Mouse (Mus musculus) right cerebral cortex, postnatal 4 days (tissue): Measurements from ENCODE around the gene Insm2.
"Not testable (repeated sequence)": the region's sequence is repeated elsewhere in the genome, so short reads cannot be mapped to it uniquely, and the experiment has no call there.

ENCODE experiments used
- DNase-seq: peaks from one replicate; pipeline ENCODE4 v3.0.0-alpha.2; 2022

Gene Insm2

DNA sequence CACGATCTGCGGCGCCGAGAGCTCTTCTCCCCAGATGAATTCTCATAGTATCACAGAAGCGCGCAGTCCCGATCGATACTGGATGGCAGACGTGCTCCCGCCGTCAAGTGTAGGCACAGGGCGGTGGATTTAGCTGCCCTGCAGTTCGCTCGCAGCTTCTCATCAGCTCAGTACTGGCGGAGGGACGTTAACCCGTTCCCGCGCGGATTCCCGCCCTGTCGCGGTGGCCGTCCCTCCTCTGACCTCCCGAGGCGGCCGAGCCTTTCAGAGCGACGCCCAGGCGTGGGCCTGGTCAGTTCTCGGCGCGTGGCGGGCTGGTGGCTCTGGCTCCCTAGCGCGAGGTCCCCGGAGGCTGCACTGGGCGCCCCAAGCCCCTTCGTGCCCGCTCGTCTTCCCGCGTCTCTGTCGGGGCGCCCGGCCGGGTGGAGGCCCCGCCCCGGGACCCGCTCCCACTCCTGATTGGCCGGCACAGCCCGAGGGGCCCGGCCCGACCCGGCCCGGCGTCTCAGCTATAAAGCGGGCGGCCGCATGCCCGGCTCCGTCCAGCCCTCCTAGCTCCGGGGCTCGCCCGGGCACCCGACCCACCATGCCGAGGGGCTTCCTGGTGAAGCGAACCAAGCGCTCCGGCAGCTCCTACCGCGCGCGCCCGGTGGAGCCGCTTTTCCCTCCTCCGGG is at the start of gene Insm2:
Insm2 (plus strand) TSS at position 541 of the 675 bp plus-strand sequence.
- DNase-seq: peak; percentile 41

GRCm38 (mm10) chr12:55554901-55555300 is 44.3 kb upstream of the Insm2 start:
- DNase-seq: not testable (repeated sequence)

DNA sequence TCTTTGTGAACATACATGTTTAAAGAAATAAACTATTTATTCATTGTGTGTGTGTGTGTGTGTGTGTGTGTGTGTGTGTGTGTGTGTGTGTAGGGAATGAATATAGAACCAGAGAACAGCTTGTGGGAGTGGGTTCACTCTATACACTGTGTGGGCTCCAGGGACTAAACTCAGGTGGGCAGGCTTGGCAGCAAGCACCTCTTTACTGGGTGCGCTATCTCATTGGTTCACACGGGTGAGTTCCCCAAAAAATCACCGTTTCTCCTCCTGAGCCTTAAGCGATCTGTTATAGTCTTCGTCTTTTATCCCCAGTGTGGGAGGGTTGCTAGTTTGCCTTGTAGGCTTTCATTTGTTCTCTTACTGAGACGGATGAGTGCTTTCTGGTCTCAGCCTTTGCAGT is 41.4 kb upstream of the Insm2 start:
- DNase-seq: no peak

DNA sequence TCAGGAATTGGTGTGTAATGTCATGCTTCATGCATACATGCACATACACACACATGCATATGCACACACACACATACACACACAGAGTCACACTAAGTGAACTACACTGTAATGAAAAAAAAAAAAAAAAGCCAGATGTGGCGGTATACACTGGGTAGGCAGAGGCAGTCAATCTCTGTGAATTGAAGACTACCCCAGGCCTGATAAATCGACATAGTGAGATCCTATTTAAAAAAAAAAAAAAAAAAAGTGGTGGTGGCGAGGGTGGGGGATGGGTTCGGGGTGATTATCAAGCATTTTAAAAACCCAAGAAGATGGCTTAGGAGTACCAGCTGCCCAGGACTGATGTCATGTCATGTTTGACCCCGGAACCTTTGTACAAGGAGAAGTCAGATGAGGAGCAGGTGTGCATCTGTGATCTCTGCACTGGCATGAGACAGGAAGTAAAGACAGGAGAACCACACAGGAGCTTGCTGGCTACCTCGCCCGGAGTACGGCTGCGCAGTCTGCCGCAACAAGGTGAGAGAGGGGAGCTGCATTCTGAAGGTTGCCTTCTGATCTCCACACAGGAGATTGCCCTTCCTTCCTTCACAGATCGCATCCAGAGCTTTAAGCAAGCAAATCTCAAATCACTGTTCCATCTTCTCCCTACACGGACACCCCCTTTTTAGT is 39.9 kb upstream of the Insm2 start:
- DNase-seq: no peak

DNA sequence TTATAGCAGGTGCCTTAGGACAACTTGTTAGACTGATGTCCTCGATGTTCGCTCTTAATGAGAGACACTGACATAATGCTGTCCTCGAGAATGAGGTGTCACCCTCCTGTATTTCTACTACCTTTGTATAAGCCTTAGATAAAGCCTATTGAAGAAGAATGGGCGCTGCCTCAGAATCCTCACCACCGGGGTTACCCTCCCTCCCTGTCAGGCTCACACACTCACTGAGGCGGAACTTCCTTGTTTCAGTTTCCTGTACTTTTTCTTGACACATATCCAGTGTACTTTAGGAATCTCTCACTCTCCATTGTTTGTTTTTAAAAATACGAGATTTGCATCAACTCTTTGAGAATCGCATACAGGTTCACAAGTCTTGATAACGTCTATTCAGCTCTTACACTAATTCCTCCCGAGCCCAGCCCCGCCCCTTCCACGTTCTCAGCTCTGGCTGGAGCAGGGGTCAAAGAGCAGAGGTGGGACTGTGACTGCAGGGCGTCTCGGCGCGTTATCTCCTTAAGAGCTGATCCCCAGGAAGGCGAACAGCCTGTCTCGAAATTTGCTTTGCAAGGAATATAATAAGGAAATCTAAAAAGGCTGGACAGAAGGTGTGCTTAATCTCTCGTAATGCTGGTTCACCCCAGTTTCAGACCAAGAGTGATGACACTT is 39.1 kb upstream of the Insm2 start:
- no peak for DNase-seq

DNA sequence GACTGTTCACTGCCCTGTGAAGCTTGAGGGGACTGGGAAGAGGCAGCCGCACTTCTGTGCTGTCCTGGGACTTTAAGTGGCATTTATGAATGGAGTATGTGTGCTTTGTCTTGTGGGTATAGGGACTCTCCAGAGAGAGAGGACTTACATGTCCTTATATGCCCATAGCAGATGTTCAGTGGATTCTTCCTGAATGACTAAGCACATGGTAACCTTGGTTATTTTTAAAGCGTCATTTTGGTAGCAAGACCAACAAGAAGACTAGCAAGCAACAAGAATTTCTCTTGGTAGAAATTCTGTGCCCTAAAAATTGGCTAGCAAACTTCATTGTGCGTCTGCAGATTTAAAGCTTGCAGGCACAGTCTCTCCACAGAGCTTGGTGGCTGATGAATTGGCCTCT is 35.5 kb upstream of the Insm2 start:
- DNase-seq: no peak

- DNase-seq: no peak
These were observed 34.9 kb upstream of the Insm2 start for GRCm38 (mm10) chr12:55564187-55564963.

DNA sequence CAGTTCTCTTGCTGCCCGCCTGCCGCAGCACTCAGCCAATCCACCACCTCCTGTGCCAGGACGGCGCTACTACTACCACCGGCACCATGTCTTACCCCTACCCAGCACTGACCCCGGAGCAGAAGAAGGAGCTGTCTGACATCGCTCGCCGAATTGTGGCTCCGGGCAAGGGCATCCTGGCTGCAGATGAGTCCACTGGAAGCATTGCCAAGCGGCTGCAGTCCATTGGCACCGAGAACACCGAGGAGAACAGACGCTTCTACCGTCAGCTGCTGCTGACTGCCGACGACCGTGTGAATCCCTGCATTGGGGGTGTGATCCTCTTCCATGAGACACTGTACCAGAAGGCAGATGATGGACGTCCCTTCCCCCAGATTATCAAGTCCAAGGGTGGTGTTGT is 34.0 kb upstream of the Insm2 start, which contains the start of gene Aldoart2:
Aldoart2 (plus strand) TSS at position 34 of the 400 bp plus-strand sequence.
- DNase-seq: no peak

DNA sequence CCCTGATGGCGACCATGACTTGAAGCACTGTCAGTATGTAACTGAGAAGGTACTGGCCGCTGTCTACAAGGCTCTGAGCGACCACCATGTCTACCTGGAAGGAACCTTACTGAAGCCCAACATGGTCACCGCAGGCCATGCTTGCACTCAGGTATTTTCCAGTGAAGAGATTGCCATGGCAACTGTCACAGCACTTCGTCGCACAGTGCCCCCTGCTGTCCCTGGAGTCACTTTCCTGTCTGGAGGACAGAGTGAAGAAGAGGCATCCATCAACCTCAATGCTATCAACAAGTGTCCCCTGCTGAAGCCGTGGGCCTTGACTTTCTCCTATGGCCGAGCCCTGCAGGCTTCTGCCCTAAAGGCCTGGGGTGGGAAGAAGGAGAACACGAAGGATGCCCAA is 33.4 kb upstream of the Insm2 start:
- no peak for DNase-seq

GRCm38 (mm10) chr12:55566837-55567236 is 32.4 kb upstream of the Insm2 start:
- DNase-seq: no peak

- no peak for DNase-seq
These were observed 30.8 kb upstream of the Insm2 start for GRCm38 (mm10) chr12:55568466-55568865.

GRCm38 (mm10) chr12:55569676-55570075 is 29.6 kb upstream of the Insm2 start:
- no peak for DNase-seq

DNA sequence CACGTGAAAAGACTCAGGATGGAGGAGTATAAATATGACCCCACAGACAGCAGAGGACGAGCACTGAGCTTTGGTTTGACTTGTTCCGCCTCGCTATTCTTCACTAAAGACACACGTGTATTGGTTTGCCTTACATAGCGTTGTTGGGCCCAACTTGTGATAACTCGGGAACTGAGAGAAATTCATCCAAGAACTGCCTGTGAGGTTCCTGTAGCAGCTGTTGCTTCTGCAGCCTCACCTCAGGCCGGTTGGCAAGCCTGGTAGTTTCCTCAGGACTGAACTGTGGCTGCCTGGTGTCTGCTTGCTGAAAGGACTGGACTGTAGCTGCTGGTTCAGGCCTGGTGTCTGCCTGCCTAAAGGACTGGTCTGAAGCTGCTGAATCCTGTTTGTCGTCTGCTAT is 28.6 kb upstream of the Insm2 start:
- no peak for DNase-seq

DNA sequence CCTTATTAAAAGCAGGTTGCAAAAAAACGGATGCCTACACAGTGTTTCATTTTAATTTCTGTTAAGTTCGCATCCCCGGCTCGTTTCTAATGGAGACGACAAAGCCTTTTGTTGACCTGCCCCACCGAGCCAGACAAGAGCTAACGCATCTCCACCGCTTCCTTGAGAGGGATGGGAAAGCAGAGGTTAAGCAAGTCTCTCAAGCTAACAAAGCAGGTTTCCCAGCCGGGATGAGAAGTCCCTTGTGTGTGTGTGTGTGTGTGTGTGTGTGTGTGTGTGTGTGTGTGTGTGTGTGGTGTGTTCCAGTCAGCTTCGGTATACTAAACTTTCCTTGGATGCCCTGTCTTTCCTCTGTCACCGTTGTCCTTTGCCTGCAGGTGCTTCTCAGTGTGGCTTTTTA is 28.0 kb upstream of the Insm2 start:
- DNase-seq: no peak

- DNase-seq: no peak
These were observed 27.6 kb upstream of the Insm2 start for GRCm38 (mm10) chr12:55571661-55572060.

DNA sequence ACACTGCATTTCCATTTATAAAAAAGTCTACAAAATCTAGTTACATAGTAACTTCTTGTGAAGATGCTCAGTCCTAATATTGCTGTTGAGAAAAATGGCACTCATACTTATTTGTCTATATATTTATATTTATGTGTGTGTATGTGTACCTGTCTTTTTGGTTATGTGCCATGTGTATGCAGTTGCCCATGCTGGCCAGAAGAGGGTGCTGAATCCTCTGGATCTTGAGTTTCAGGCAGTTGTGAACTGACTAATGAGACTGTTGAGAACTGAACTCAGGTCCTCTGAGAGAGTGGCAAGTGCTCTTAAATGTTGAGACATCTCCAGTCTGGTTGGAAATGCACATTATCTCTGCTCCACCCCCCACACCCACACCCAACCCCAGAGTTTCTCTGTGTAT is 26.1 kb upstream of the Insm2 start:
- DNase-seq: no peak

DNA sequence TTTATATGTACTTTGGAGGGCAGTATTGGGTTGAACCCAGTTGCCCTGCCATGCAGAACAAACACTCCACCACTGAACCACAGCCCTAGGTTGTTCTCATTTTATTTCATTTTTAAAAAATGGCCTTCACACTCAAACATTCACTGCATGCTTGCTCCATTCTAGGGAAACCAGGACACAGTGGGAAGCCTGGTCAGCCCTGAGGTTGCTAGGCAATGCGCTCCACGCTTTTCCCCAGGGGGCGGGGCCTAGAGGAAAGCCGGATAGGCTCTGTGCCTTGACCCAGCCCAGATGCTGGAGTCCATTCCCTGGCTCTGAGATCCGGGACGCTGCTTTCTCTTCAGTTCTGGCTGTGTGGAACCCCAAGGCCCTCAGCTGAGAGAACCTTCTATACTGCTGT is 25.4 kb upstream of the Insm2 start:
- no peak for DNase-seq

DNA sequence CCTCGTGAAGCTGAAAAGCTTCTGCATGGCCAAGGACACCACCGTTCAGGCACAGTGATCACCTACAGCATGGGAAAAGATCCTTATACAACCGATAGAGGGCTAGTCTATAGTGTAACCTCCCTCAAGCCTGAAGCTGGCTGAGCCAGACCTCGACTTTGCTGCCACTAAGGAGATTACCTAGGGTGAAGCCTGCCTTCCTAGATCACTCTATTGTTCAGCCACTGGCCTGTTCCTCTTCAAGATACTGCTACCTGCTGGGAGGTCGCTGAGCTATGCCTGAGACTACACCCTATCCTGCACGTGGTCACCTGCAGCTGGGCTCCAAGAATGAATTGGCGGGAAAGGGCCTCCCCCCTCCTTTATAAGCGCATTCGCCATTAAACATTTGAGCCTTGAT is 12.3 kb upstream of the Insm2 start:
- not testable (repeated sequence) for DNase-seq

DNA sequence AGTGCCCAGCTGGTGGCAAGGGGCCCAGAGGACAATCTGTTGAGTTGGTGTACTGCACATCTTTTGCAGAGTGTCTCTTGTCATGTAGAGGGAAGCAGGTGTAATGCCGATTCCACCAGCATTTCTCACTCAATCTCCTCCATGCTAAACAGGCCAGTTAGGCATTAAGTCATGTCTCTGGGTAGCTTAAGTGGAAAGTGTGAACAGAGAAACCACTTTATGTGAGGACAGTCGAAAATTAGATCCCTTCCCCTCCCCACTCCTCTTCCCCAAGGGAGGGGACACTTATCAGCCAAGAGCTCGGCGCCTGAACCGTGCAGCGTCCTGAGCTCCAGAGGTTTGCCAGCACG is 715 bp upstream of the Insm2 start:
- DNase-seq: no peak

GRCm38 (mm10) chr12:55599639-55600502 is 644 bp downstream of the Insm2 start:
- peak; percentile 39 for DNase-seq

DNA sequence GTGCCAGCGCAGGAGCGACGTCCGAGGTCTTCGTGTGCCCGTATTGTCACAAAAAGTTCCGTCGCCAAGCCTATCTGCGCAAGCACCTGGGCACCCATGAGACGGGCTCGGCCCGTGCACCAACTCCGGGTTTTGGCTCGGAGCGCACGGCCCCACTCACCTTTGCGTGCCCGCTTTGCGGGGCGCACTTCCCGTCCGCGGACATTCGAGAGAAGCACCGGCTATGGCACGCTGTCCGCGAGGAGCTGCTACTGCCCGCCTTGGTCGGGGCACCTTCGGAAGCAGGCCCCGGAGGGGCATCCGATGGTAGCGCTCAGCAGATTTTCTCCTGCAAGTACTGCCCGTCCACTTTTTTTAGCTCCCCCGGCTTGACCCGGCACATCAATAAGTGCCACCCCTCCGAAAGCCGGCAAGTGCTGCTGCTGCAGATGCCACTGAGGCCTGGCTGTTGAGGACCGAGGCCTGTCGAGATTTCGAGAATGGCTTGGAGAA is 1.3 kb downstream of the Insm2 start:
- DNase-seq: peak; percentile 9

DNA sequence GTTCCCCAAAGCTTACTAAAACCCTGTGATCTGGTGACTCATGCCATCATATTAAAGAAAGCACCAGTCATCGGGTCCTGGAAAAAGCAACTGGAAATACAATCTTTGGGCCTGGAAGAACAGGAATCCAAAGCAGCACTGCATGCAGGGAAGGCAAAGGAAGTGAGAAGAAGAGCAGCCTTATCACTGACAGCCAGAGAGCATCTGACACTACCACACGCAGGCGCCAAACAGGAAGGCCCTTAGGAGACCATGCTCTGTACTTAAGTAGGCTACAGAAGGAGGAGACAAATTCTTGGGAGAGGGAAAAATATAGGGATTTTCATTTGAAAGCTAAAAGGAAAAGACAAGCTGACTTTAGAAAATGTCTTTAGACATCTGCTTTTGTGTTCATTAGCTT is 5.2 kb downstream of the Insm2 start:
- no peak for DNase-seq
